Mouse (Mus musculus): ENCODE data around the gene Chd1l.

- TF ChIP-seq CTCF (IDR thresholded peaks at IDR 0.05; ENCODE audit: low read depth, low read length) (no peak), GATA1 (IDR thresholded peaks at IDR 0.05; ENCODE audit: borderline replicate concordance, low read length) (no peak), TAL1 (conservative IDR thresholded peaks at IDR 0.05; ENCODE audit: low read depth, low read length) (no peak), GATA2 (IDR thresholded peaks at IDR 0.05; ENCODE audit: borderline replicate concordance, low read depth, low read length) (no peak), POLR2AphosphoS5 (IDR thresholded peaks at IDR 0.05; ENCODE audit: insufficient replicate concordance, low read depth, low read length) (no peak)
Measured at GRCm38 (mm10) chr3:97538634-97539033, 71.4 kb downstream of the Chd1l start.
